7 mouse cellular contexts compared by ENCODE assay signal in the genomic region with DNA sequence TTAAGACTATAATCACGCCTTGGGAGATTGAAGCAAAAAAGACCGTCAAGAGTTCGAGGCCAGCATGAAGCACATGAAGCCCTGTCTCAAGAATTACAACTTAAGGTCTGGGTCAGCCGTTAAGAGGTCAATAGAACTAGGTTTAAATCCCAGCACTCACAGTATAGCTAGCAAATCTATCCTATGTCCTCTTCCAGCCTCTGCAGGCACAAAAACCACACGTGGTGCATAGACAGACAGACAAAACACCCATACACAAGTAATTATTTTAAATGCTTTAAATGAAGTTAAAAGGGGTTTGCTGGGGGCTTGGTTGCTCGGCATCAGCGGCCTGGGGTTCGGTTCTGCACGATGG. TPM values are rescaled to one million over a fixed set of nuclear protein-coding genes. Genes with fewer than 3 reads are reported as not detected.
DNase-seq lines count a peak whose midpoint lies in the region; ATAC-seq and TF ChIP-seq lines count a peak whose summit lies in the region.

No protein-coding gene starts in this region.

- peaks cover 5% of the 10 kb centered on the region for H3K36me3 ChIP-seq in lung, embryonic 16.5 days (ENCODE audit: control insufficient read depth, insufficient read depth, low read length)
- H3K36me3 ChIP-seq in intestine, postnatal 0 days (ENCODE audit: control insufficient read depth, insufficient read depth): peaks cover 9% of the 10 kb centered on the region; the same call in 1 of the 2 replicates
- H3K36me3 ChIP-seq in small intestine, adult 2 months (ENCODE audit: control insufficient read depth, insufficient read depth, low read length): peaks cover under 1% of the 10 kb centered on the region; the same call in 1 of the 2 replicates

- no peaks in the 10 kb centered on the region for H3K9me3 ChIP-seq in lung, embryonic 16.5 days (ENCODE audit: control insufficient read depth, low read length)
- H3K9me3 ChIP-seq in intestine, postnatal 0 days (ENCODE audit: control insufficient read depth): no peaks in the 10 kb centered on the region

- TF ChIP-seq CTCF in intestine, postnatal 0 days (IDR thresholded peaks at IDR 0.05; ENCODE audit: low read depth): no peak
- TF ChIP-seq CTCF in small intestine, adult 2 months (IDR thresholded peaks at IDR 0.05; ENCODE audit: extremely low read depth, insufficient read length, insufficient replicate concordance, low read depth, low read length): no peak

- H3K4me1 ChIP-seq in lung, embryonic 16.5 days (replicated peaks; ENCODE audit: control insufficient read depth, insufficient read depth, low read length): peaks cover 8% of the 10 kb centered on the region; the same call in 1 of the 2 replicates
- no peaks in the 10 kb centered on the region for H3K4me1 ChIP-seq in intestine, postnatal 0 days (replicated peaks; ENCODE audit: control insufficient read depth, insufficient read depth, low read length)
- H3K4me1 ChIP-seq in small intestine, adult 2 months (ENCODE audit: control insufficient read depth, insufficient read depth, insufficient read length, low read length): peaks cover 13% of the 10 kb centered on the region; the same call in 1 of the 2 replicates

- no peak for TF ChIP-seq POLR2A in small intestine, adult 2 months (IDR thresholded peaks at IDR 0.05; ENCODE audit: low read depth, low read length)

- H3K4me2 ChIP-seq in lung, embryonic 16.5 days (ENCODE audit: low read depth, low read length): peak overlapping the region; percentile 85
- peak overlapping the region; percentile 93 for H3K4me2 ChIP-seq in intestine, postnatal 0 days (replicated peaks; ENCODE audit: low read depth)

- peak overlapping the region; percentile 91 for H3K4me3 ChIP-seq in lung, embryonic 16.5 days (ENCODE audit: low read length)
- H3K4me3 ChIP-seq in intestine, postnatal 0 days (ENCODE audit: low read depth, low read length): peak overlapping the region; percentile 92
- H3K4me3 ChIP-seq in small intestine, adult 2 months (ENCODE audit: low read depth, low read length): peak overlapping the region; percentile 90

- ATAC-seq in lung, embryonic 16.5 days (ENCODE audit: low read depth): no peak
- ATAC-seq in erythroblast, adult 5-6 weeks (replicated peaks; ENCODE audit: low FRiP score, poor library complexity, severe bottlenecking): peak; percentile 40
- no peak for ATAC-seq in intestine, postnatal 0 days

- peak overlapping the region; percentile 93 for H3K9ac ChIP-seq in lung, embryonic 16.5 days (ENCODE audit: low read length)
- peak overlapping the region; percentile 84 for H3K9ac ChIP-seq in intestine, postnatal 0 days (ENCODE audit: low read depth, low read length)

- H3K27ac ChIP-seq in lung, embryonic 16.5 days (ENCODE audit: low read length): 0 out of 2 replicates have a peak overlapping the region, but pooled peaks have one; percentile 0
- H3K27ac ChIP-seq in intestine, postnatal 0 days (ENCODE audit: low read depth, low read length): no peak overlapping the region
- H3K27ac ChIP-seq in small intestine, adult 2 months (ENCODE audit: insufficient read depth, low read depth, low read length): peak overlapping the region; percentile 3; the same call in 1 of the 2 replicates

- no peaks in the 10 kb centered on the region for H3K27me3 ChIP-seq in lung, embryonic 16.5 days (ENCODE audit: control insufficient read depth, insufficient read depth, low read depth, low read length)
- no peaks in the 10 kb centered on the region for H3K27me3 ChIP-seq in intestine, postnatal 0 days (replicated peaks; ENCODE audit: control insufficient read depth, insufficient read depth, low read length)
- no peaks in the 10 kb centered on the region for H3K27me3 ChIP-seq in small intestine, adult 2 months (ENCODE audit: control insufficient read depth, insufficient read depth, low read length)

- DNase-seq in lung, postnatal 14 days: no peak
- no peak for DNase-seq in yolk sac, embryonic 10.5 days (ENCODE audit: low spot score)
- DNase-seq in B cell, adult 2 months: no peak

- 39% methylated on average over 9 of the region's 9 CpGs for WGBS in lung, embryonic 16.5 days
- WGBS in intestine, postnatal 0 days: 43% methylated on average over 9 of the region's 9 CpGs
- WGBS in small intestine, adult 2 months: 37% methylated on average over 9 of the region's 9 CpGs

RNA-seq across cellular contexts. Expression of a gene that starts 0.3 kb away (rescaled TPM):
- 72.7 and 74.0 TPM in 2 replicates for polyA plus RNA-seq in lung, embryonic 16.5 days (2015; fragmentation: Nextera tagmentation; extraction: Ambion mirVana)
- 8.1 and 14.4 TPM in 2 replicates for total RNA-seq in erythroblast, adult 5-6 weeks (2015; ENCODE audit: low replicate concordance)
- total RNA-seq in erythroblast, adult 5-6 weeks (2017; ENCODE audit: low replicate concordance): 2.0 and 3.1 TPM in 2 replicates
- polyA plus RNA-seq in intestine, postnatal 0 days (2015; fragmentation: Nextera tagmentation; extraction: Ambion mirVana): 44.9 and 48.8 TPM in 2 replicates
- polyA plus RNA-seq in small intestine, adult 2 months (2012; rRNA removed): 36.9 and 39.4 TPM in 2 replicates

RNA-seq across cellular contexts. Expression of a gene that starts 6.5 kb away (rescaled TPM):
- 0.49 TPM in 1 of 2 replicates, not detected in the other for polyA plus RNA-seq in lung, embryonic 16.5 days (2015; fragmentation: Nextera tagmentation; extraction: Ambion mirVana)
- not detected in 2 replicates for total RNA-seq in erythroblast, adult 5-6 weeks (2015; ENCODE audit: low replicate concordance)
- total RNA-seq in erythroblast, adult 5-6 weeks (2017; ENCODE audit: low replicate concordance): not detected in 2 replicates
- 231 and 259 TPM in 2 replicates for polyA plus RNA-seq in intestine, postnatal 0 days (2015; fragmentation: Nextera tagmentation; extraction: Ambion mirVana)
- polyA plus RNA-seq in small intestine, adult 2 months (2012; rRNA removed): 156 and 346 TPM in 2 replicates

RNA-seq across cellular contexts. Expression of a gene that starts 16.2 kb away (rescaled TPM):
- polyA plus RNA-seq in lung, embryonic 16.5 days (2015; fragmentation: Nextera tagmentation; extraction: Ambion mirVana): 25.8 and 28.2 TPM in 2 replicates
- total RNA-seq in erythroblast, adult 5-6 weeks (2015; ENCODE audit: low replicate concordance): 0.42 TPM in 1 of 2 replicates, not detected in the other
- total RNA-seq in erythroblast, adult 5-6 weeks (2017; ENCODE audit: low replicate concordance): 0.51 TPM in 1 of 2 replicates, not detected in the other
- polyA plus RNA-seq in intestine, postnatal 0 days (2015; fragmentation: Nextera tagmentation; extraction: Ambion mirVana): 2.2 and 2.3 TPM in 2 replicates
- 6.8 and 11.4 TPM in 2 replicates for polyA plus RNA-seq in small intestine, adult 2 months (2012; rRNA removed)

RNA-seq across cellular contexts. Expression of a gene that starts 22.9 kb away (rescaled TPM):
- 18.0 and 21.5 TPM in 2 replicates for polyA plus RNA-seq in lung, embryonic 16.5 days (2015; fragmentation: Nextera tagmentation; extraction: Ambion mirVana)
- total RNA-seq in erythroblast, adult 5-6 weeks (2015; ENCODE audit: low replicate concordance): not detected in 2 replicates
- 2.8 TPM in 1 of 2 replicates, not detected in the other for total RNA-seq in erythroblast, adult 5-6 weeks (2017; ENCODE audit: low replicate concordance)
- polyA plus RNA-seq in intestine, postnatal 0 days (2015; fragmentation: Nextera tagmentation; extraction: Ambion mirVana): 21.5 and 23.9 TPM in 2 replicates
- 25.8 and 71.6 TPM in 2 replicates for polyA plus RNA-seq in small intestine, adult 2 months (2012; rRNA removed)

RNA-seq across cellular contexts. Expression of a gene that starts 29.2 kb away (rescaled TPM):
- 26.7 and 28.3 TPM in 2 replicates for polyA plus RNA-seq in lung, embryonic 16.5 days (2015; fragmentation: Nextera tagmentation; extraction: Ambion mirVana)
- not detected in 2 replicates for total RNA-seq in erythroblast, adult 5-6 weeks (2015; ENCODE audit: low replicate concordance)
- not detected in 2 replicates for total RNA-seq in erythroblast, adult 5-6 weeks (2017; ENCODE audit: low replicate concordance)
- polyA plus RNA-seq in intestine, postnatal 0 days (2015; fragmentation: Nextera tagmentation; extraction: Ambion mirVana): 16.5 and 17.4 TPM in 2 replicates
- 189 and 786 TPM in 2 replicates for polyA plus RNA-seq in small intestine, adult 2 months (2012; rRNA removed)

Comparison
In these comparisons a context has a peak if more than half of its experiments do, and no peak if none do; other contexts are left out.
1. RNA of a gene that starts 6.5 kb away (polyA plus RNA-seq): 156 to 346 TPM in small intestine, adult 2 months and 231 to 259 TPM in intestine, postnatal 0 days; 0.49 TPM in lung, embryonic 16.5 days; every median in the first group is over 100 times any median in the second.
2. Peak in every context shown above with its lines, with median percentiles within 50 percentile points of each other: H3K4me3 ChIP-seq.